Mouse (Mus musculus) cerebellum, adult 11 months (tissue): ENCODE results near the gene Tmprss13.
A peak's percentile ranks its signal among the peaks of the same experiment; 100 is the strongest.

Experiments
- DNase-seq: peaks from one replicate; pipeline ENCODE4 v3.0.0; 2022

Gene Tmprss13

GRCm38 (mm10) chr9:45318855-45319254 is at the start of gene Tmprss13:
TSS of gene Tmprss13 (plus strand) at chr9:45319100.
- DNase-seq, result no peak

GRCm38 (mm10) chr9:45272213-45272612 is 46.7 kb upstream of the Tmprss13 start:
- DNase-seq, result no peak

GRCm38 (mm10) chr9:45274218-45274617 is 44.7 kb upstream of the Tmprss13 start:
- no peak for DNase-seq

GRCm38 (mm10) chr9:45274635-45275034 is 44.3 kb upstream of the Tmprss13 start:
- no peak for DNase-seq

- DNase-seq, result no peak
Measured at GRCm38 (mm10) chr9:45280059-45280458, 38.8 kb upstream of the Tmprss13 start.

GRCm38 (mm10) chr9:45280891-45281290 is 38.0 kb upstream of the Tmprss13 start:
- no peak for DNase-seq

- no peak for DNase-seq
Measured at GRCm38 (mm10) chr9:45282466-45282865, 36.4 kb upstream of the Tmprss13 start.

GRCm38 (mm10) chr9:45291481-45292168 is 27.3 kb upstream of the Tmprss13 start:
- peak; percentile 73 for DNase-seq

GRCm38 (mm10) chr9:45294210-45295011 is 24.5 kb upstream of the Tmprss13 start:
- no peak for DNase-seq

GRCm38 (mm10) chr9:45299231-45300006 is 19.5 kb upstream of the Tmprss13 start:
- no peak for DNase-seq

- peak; percentile 94 for DNase-seq
Measured at GRCm38 (mm10) chr9:45300422-45301104, 18.3 kb upstream of the Tmprss13 start.

GRCm38 (mm10) chr9:45301771-45302170 is 17.1 kb upstream of the Tmprss13 start:
- no peak for DNase-seq

- no peak for DNase-seq
Measured at GRCm38 (mm10) chr9:45306746-45307410, 12.0 kb upstream of the Tmprss13 start.

GRCm38 (mm10) chr9:45308521-45308920 is 10.4 kb upstream of the Tmprss13 start:
- DNase-seq, result no peak

GRCm38 (mm10) chr9:45311858-45312257 is 7.0 kb upstream of the Tmprss13 start:
- DNase-seq, result no peak

- DNase-seq, result no peak
Measured at GRCm38 (mm10) chr9:45313913-45314312, 5.0 kb upstream of the Tmprss13 start.

GRCm38 (mm10) chr9:45317635-45318034 is 1.3 kb upstream of the Tmprss13 start:
- DNase-seq, result no peak

- DNase-seq, result no peak
Measured at GRCm38 (mm10) chr9:45321465-45321864, 2.6 kb downstream of the Tmprss13 start.

GRCm38 (mm10) chr9:45321946-45322430 is 3.1 kb downstream of the Tmprss13 start:
- DNase-seq, result no peak

- no peak for DNase-seq
Measured at GRCm38 (mm10) chr9:45326390-45326789, 7.5 kb downstream of the Tmprss13 start.

- DNase-seq, result no peak
Measured at GRCm38 (mm10) chr9:45328263-45328662, 9.4 kb downstream of the Tmprss13 start.

GRCm38 (mm10) chr9:45329577-45329976 is 10.7 kb downstream of the Tmprss13 start:
- no peak for DNase-seq
